Mouse (Mus musculus) kidney, postnatal 36 days (tissue): ENCODE data around the gene Gm21767.
"Not testable (repeated sequence)": the region's sequence is repeated elsewhere in the genome, so short reads cannot be mapped to it uniquely, and the experiment has no call there.

ENCODE experiments used
- DNase-seq, 2 experiments: peaks; one replicate each; pipeline ENCODE4 v3.0.0; 2021 to 2022; ENCODE audit warnings: mixed read lengths in 2 of 2

Gm21767 gene

DNA sequence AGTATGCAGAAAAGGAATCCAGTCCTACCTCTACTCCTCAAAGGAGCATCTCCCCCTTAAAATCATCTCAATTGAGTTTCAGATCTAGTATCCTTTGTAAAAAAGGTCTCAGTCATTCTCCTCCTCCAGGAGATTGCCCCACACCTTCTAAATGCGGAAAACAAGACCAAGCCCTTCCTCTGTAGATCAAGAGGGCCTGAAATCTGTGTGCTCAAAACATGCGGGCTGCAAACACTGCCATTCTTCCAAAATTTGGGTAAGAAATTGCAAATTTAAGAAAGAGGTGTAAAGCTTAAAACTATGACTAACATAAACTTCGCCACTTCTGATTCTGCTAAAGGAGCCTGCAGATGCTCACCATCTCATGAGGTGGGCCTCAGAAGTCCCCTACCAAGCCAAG lies at the start of gene Gm21767:
Gene Gm21767 (plus strand): TSS at position 301 of the 400 bp plus-strand sequence.
- not testable (repeated sequence) for DNase-seq
